ENCODE assay signal across 13 mouse cellular contexts in the genomic region with DNA sequence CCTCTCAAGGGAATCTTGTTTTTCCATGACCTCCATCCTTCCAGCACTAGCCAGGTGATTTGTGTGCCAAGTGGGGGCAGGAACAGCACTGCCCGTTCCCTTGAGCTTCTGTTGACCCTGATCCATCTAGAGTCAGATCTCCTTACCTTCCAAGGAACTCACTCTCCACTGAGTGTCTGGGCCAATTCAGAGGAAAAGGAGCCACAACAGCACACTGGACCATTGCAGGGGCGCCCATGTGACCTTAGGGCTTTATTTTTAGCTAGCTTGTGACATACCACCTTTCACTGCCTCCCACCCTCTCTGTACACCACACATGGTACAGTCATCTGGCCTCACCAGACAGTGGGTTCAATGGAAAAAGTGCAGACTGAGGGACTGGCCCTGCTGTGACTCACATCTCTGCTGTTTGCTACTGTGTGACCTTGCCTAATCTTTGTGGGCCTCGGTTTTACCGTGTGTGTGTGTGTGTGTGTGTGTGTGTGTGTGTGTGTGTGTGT.
DNase-seq lines count a peak whose midpoint lies in the region; ATAC-seq and TF ChIP-seq lines count a peak whose summit lies in the region.
"Had no signal": no experiment of that assay in that cellular context is flagged by ENCODE, and none has a peak within 500 bp of the region (broad histone marks: within the 10 kb centered on the region; RNA-seq: fewer than 3 reads in every experiment).

No protein-coding gene starts in this region.

- no peaks in the 10 kb centered on the region for H3K9me3 ChIP-seq in heart, embryonic 13.5 days
- no peaks in the 10 kb centered on the region for H3K9me3 ChIP-seq in intestine, postnatal 0 days (ENCODE audit: control insufficient read depth)
- H3K9me3 ChIP-seq: forebrain, embryonic 15.5 days; G1E had no signal

- intact Hi-C loops in heart, adult 2 months (cut with DNase I) = loop anchor here (5.0 kb wide), 1 partner anchor 39 kb away; no protein-coding TSS in a partner anchor

- TF ChIP-seq EP300 in heart, adult 2 months (IDR thresholded peaks at IDR 0.05; ENCODE audit: insufficient read depth, low read depth, low read length) = no peak

- no peak for TF ChIP-seq POLR2A in heart, adult 2 months (IDR thresholded peaks at IDR 0.05; ENCODE audit: insufficient read depth, low read depth, low read length)

- no peaks in the 10 kb centered on the region for H3K79me2 ChIP-seq in heart, adult 2 months (replicated peaks; ENCODE audit: control insufficient read depth, insufficient read depth, low read length)

- ATAC-seq in heart, embryonic 13.5 days (ENCODE audit: extremely low read depth, insufficient number of reproducible peaks, low FRiP score, low TSS enrichment) = no peak
- peak; percentile 85 for ATAC-seq in granulocyte monocyte progenitor cell, adult 5-6 weeks (replicated peaks; ENCODE audit: poor library complexity, severe bottlenecking)
- ATAC-seq in erythroblast, adult 5-6 weeks (replicated peaks; ENCODE audit: low FRiP score, poor library complexity, severe bottlenecking) = no peak
- ATAC-seq in intestine, postnatal 0 days = no peak
- ATAC-seq: forebrain, embryonic 15.5 days; hindbrain, postnatal 0 days had no signal

- no peaks in the 10 kb centered on the region for H3K36me3 ChIP-seq in heart, embryonic 13.5 days
- H3K36me3 ChIP-seq in heart, adult 2 months (ENCODE audit: control insufficient read depth, insufficient read depth, low read length) = no peaks in the 10 kb centered on the region
- no peaks in the 10 kb centered on the region for H3K36me3 ChIP-seq in intestine, postnatal 0 days (ENCODE audit: control insufficient read depth, insufficient read depth)
- H3K36me3 ChIP-seq: forebrain, embryonic 15.5 days; G1E had no signal

- no peak overlapping the region for H3K9ac ChIP-seq in heart, embryonic 13.5 days
- no peak overlapping the region for H3K9ac ChIP-seq in heart, adult 2 months (ENCODE audit: low read depth, low read length)
- H3K9ac ChIP-seq in intestine, postnatal 0 days (ENCODE audit: low read depth, low read length) = no peak overlapping the region
- H3K9ac ChIP-seq: forebrain, embryonic 15.5 days had no signal

- no peak for TF ChIP-seq CTCF in heart, adult 2 months (IDR thresholded peaks at IDR 0.05)
- TF ChIP-seq CTCF in intestine, postnatal 0 days (IDR thresholded peaks at IDR 0.05; ENCODE audit: low read depth) = no peak

- 41% methylated on average over 4 of the region's 4 CpGs for WGBS in heart, embryonic 13.5 days
- 39% methylated on average over 4 of the region's 4 CpGs for WGBS in heart, adult 2 months
- WGBS in intestine, postnatal 0 days = 77% methylated on average over 4 of the region's 4 CpGs

- no peak overlapping the region for H3K4me3 ChIP-seq in heart, embryonic 13.5 days
- H3K4me3 ChIP-seq in heart, adult 2 months = no peak overlapping the region
- no peak overlapping the region for H3K4me3 ChIP-seq in intestine, postnatal 0 days (ENCODE audit: low read depth, low read length)
- H3K4me3 ChIP-seq: forebrain, embryonic 15.5 days had no signal

- peak overlapping the region; percentile 52 for H3K27ac ChIP-seq in heart, embryonic 13.5 days (replicated peaks)
- H3K27ac ChIP-seq in heart, adult 2 months = no peak overlapping the region
- H3K27ac ChIP-seq in intestine, postnatal 0 days (ENCODE audit: low read depth, low read length) = no peak overlapping the region
- H3K27ac ChIP-seq: forebrain, embryonic 15.5 days; hindbrain, postnatal 0 days had no signal

- peaks cover 55% of the 10 kb centered on the region for H3K4me1 ChIP-seq in heart, embryonic 13.5 days
- peaks cover 22% of the 10 kb centered on the region for H3K4me1 ChIP-seq in heart, adult 2 months (ENCODE audit: control insufficient read depth, insufficient read depth, low read length)
- H3K4me1 ChIP-seq in intestine, postnatal 0 days (replicated peaks; ENCODE audit: control insufficient read depth, insufficient read depth, low read length) = 0 out of 2 replicates have a peak, but pooled peaks cover 6% of the 10 kb centered on the region

- no peaks in the 10 kb centered on the region for H3K27me3 ChIP-seq in heart, embryonic 13.5 days (replicated peaks)
- no peaks in the 10 kb centered on the region for H3K27me3 ChIP-seq in heart, adult 2 months (ENCODE audit: control insufficient read depth, insufficient read depth, low read length)
- no peaks in the 10 kb centered on the region for H3K27me3 ChIP-seq in intestine, postnatal 0 days (replicated peaks; ENCODE audit: control insufficient read depth, insufficient read depth, low read length)
- H3K27me3 ChIP-seq: forebrain, embryonic 15.5 days had no signal

- no peak for DNase-seq in heart, adult 2 months
- DNase-seq in 416B (ENCODE audit: low read depth) (peak; percentile 95), adipocyte (ENCODE audit: low spot score) (peak; percentile 21)
- DNase-seq in right cerebral cortex, postnatal 36 days (ENCODE audit: low spot score in 2 of 2) = no peak
- DNase-seq: right cerebral cortex, postnatal 14 days; thymus, adult 2 months had no signal

- no peak overlapping the region for H3K4me2 ChIP-seq in heart, embryonic 13.5 days
- H3K4me2 ChIP-seq in intestine, postnatal 0 days (replicated peaks; ENCODE audit: low read depth) = no peak overlapping the region
- H3K4me2 ChIP-seq: forebrain, embryonic 15.5 days had no signal

Comparison
In these comparisons a context has a peak if more than half of its experiments do, and no peak if none do; other contexts are left out.
1. DNase-seq: peak in 416B (single experiment) and adipocyte (single experiment); none in heart, adult 2 months (0 of 2) and right cerebral cortex, postnatal 36 days (0 of 2).